Mouse (Mus musculus) adrenal gland, adult 8-10 months (tissue): ENCODE results near the gene Slc35e4. TPM values are rescaled to one million over a fixed set of nuclear protein-coding genes. Genes with fewer than 3 reads are reported as not detected.
"Not testable (repeated sequence)": the region's sequence is repeated elsewhere in the genome, so short reads cannot be mapped to it uniquely, and the experiment has no call there.

Source experiments
- DNase-seq: peaks from one replicate; pipeline ENCODE4 v3.0.0; 2022
- total RNA-seq, 4 experiments: library from RNA; stranded (reverse); gene quantifications; 2 replicates each; pipeline ENCODE4 v1.2.4; 2022

Slc35e4 gene
- 10 to 100 TPM in 2 of 4 experiments, 1 to 10 TPM in 2; 5.9 to 15.5 (median 10.2) TPM for total RNA-seq

- peak; percentile 59 for DNase-seq
These were observed at the start of gene Slc35e4 for GRCm38 (mm10) chr11:3914109-3914840. Gene Slc35e4 (minus strand): TSS chr11:3914664.

GRCm38 (mm10) chr11:3963610-3964415 is 49.3 kb upstream of the Slc35e4 start, which contains the start of gene Pes1:
Gene Pes1 (plus strand): TSS chr11:3963975.
- peak; percentile 72 for DNase-seq

- peak; percentile 6 for DNase-seq
These were observed 48.7 kb upstream of the Slc35e4 start for GRCm38 (mm10) chr11:3963155-3963554.

- no peak for DNase-seq
These were observed 47.3 kb upstream of the Slc35e4 start for GRCm38 (mm10) chr11:3961761-3962160.

GRCm38 (mm10) chr11:3960901-3961300 is 46.4 kb upstream of the Slc35e4 start:
- DNase-seq: no peak

- not testable (repeated sequence) for DNase-seq
These were observed 40.9 kb upstream of the Slc35e4 start for GRCm38 (mm10) chr11:3955371-3955770.

- DNase-seq: not testable (repeated sequence)
These were observed 40.4 kb upstream of the Slc35e4 start for GRCm38 (mm10) chr11:3954876-3955275.

- DNase-seq: no peak
These were observed 31.9 kb upstream of the Slc35e4 start for GRCm38 (mm10) chr11:3946386-3946785.

- DNase-seq: no peak
These were observed 26.9 kb upstream of the Slc35e4 start for GRCm38 (mm10) chr11:3941371-3941770.

GRCm38 (mm10) chr11:3937321-3937874 is 22.9 kb upstream of the Slc35e4 start:
- DNase-seq: no peak

GRCm38 (mm10) chr11:3936318-3936717 is 21.9 kb upstream of the Slc35e4 start:
- DNase-seq: no peak

GRCm38 (mm10) chr11:3935135-3935534 is 20.7 kb upstream of the Slc35e4 start:
- no peak for DNase-seq

GRCm38 (mm10) chr11:3933756-3934285 is 19.4 kb upstream of the Slc35e4 start:
- no peak for DNase-seq

- DNase-seq: peak; percentile 91
These were observed 17.2 kb upstream of the Slc35e4 start, which contains the start of gene Tcn2 for GRCm38 (mm10) chr11:3931511-3932211. Gene Tcn2 (minus strand): TSS chr11:3932159.

- DNase-seq: no peak
These were observed 16.5 kb upstream of the Slc35e4 start for GRCm38 (mm10) chr11:3930931-3931330.

GRCm38 (mm10) chr11:3930019-3930418 is 15.6 kb upstream of the Slc35e4 start:
- DNase-seq: no peak

GRCm38 (mm10) chr11:3925916-3926315 is 11.5 kb upstream of the Slc35e4 start:
- DNase-seq: no peak

- no peak for DNase-seq
These were observed 8.3 kb upstream of the Slc35e4 start for GRCm38 (mm10) chr11:3922731-3923130.

GRCm38 (mm10) chr11:3922115-3922514 is 7.7 kb upstream of the Slc35e4 start:
- no peak for DNase-seq

GRCm38 (mm10) chr11:3921281-3921850 is 6.9 kb upstream of the Slc35e4 start:
- no peak for DNase-seq

GRCm38 (mm10) chr11:3920476-3920875 is 6.0 kb upstream of the Slc35e4 start:
- DNase-seq: peak; percentile 59

GRCm38 (mm10) chr11:3918738-3919137 is 4.3 kb upstream of the Slc35e4 start:
- DNase-seq: no peak
